In the genomic region with DNA sequence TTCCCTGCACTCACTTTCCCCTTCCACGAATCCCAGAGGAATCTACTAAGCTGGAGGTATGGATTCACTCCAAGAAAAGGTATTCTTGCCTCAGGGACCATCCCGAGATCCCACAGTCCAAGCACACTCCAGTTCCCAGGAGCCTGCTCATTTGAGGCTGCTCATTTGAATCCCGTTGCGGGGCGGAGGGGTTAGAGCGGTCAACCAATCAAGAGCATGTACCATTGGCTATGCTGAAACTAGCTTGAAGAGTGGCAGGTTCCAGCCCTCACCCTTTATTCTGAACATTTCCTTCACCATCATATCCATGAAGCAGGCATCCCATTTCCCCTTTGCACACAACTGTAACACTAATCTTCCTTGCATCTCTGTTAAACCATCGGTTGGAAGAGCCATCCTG, we compare ENCODE assay signal across 17 mouse cellular contexts.
A peak's percentile ranks its signal among the peaks of the same experiment; 100 is the strongest.
DNase-seq lines count a peak whose midpoint lies in the region; ATAC-seq and TF ChIP-seq lines count a peak whose summit lies in the region.
"Had no signal": no experiment of that assay in that cellular context is flagged by ENCODE, and none has a peak within 500 bp of the region (broad histone marks: within the 10 kb centered on the region; RNA-seq: fewer than 3 reads in every experiment).

No protein-coding gene starts in this region.

- H3K4me3 ChIP-seq in kidney, embryonic 15.5 days (replicated peaks), result no peak overlapping the region
- H3K4me3 ChIP-seq in testis, adult 2 months (ENCODE audit: control insufficient read depth, low read depth, low read length), result peak overlapping the region; percentile 80
- no peak overlapping the region for H3K4me3 ChIP-seq in midbrain, embryonic 12.5 days
- H3K4me3 ChIP-seq: embryonic facial prominence, embryonic 15.5 days; heart, embryonic 15.5 days; limb, embryonic 13.5 days; liver, embryonic 13.5 days had no signal

- no peak for TF ChIP-seq POLR2A in testis, adult 2 months (IDR thresholded peaks at IDR 0.05; ENCODE audit: control insufficient read depth, low read depth, low read length)

- peak overlapping the region; percentile 22; the same call in 1 of the 2 replicates for H3K4me2 ChIP-seq in kidney, embryonic 15.5 days
- peak overlapping the region; percentile 15; the same call in 1 of the 2 replicates for H3K4me2 ChIP-seq in midbrain, embryonic 12.5 days (replicated peaks)
- H3K4me2 ChIP-seq: embryonic facial prominence, embryonic 15.5 days; heart, embryonic 15.5 days; limb, embryonic 13.5 days; liver, embryonic 13.5 days; lung, embryonic 14.5 days had no signal

- DNase-seq in kidney, postnatal 14 days, result no peak
- no peak for DNase-seq in testis, postnatal 10 days (ENCODE audit: low spot score)
- no peak for DNase-seq in kidney, adult 8-10 months
- DNase-seq: cerebellum, adult 9-10 months; gastrocnemius, postnatal 36 days; kidney, adult 9 months; liver, embryonic 13.5 days; lung, embryonic 14.5 days; lung, postnatal 36 days had no signal

- H3K27me3 ChIP-seq in kidney, embryonic 15.5 days, result peaks cover 72% of the 10 kb centered on the region
- no peaks in the 10 kb centered on the region for H3K27me3 ChIP-seq in testis, adult 2 months (ENCODE audit: control insufficient read depth, insufficient read depth, low read length)
- no peaks in the 10 kb centered on the region for H3K27me3 ChIP-seq in midbrain, embryonic 12.5 days
- H3K27me3 ChIP-seq: embryonic facial prominence, embryonic 15.5 days; heart, embryonic 15.5 days; liver, embryonic 13.5 days had no signal

- H3K9ac ChIP-seq in kidney, embryonic 15.5 days, result no peak overlapping the region
- H3K9ac ChIP-seq in midbrain, embryonic 12.5 days (replicated peaks), result no peak overlapping the region
- H3K9ac ChIP-seq: embryonic facial prominence, embryonic 15.5 days; heart, embryonic 15.5 days; limb, embryonic 13.5 days; liver, embryonic 13.5 days; lung, embryonic 14.5 days had no signal

- 55% methylated on average over 7 of the region's 7 CpGs for WGBS in kidney, embryonic 15.5 days
- 61% methylated on average over 7 of the region's 7 CpGs for WGBS in midbrain, embryonic 12.5 days

- H3K9me3 ChIP-seq in kidney, embryonic 15.5 days (replicated peaks), result no peaks in the 10 kb centered on the region
- H3K9me3 ChIP-seq in midbrain, embryonic 12.5 days, result no peaks in the 10 kb centered on the region
- H3K9me3 ChIP-seq: embryonic facial prominence, embryonic 15.5 days; heart, embryonic 15.5 days; limb, embryonic 13.5 days; liver, embryonic 13.5 days had no signal

- TF ChIP-seq CTCF in testis, adult 2 months (IDR thresholded peaks at IDR 0.05; ENCODE audit: control insufficient read depth, insufficient read depth, insufficient replicate concordance, low read depth, low read length), result no peak

- H3K4me1 ChIP-seq in kidney, embryonic 15.5 days, result peaks cover 29% of the 10 kb centered on the region
- H3K4me1 ChIP-seq in testis, adult 2 months (ENCODE audit: control insufficient read depth, insufficient read depth, low read length), result no peaks in the 10 kb centered on the region; the same call in 1 of the 2 replicates
- peaks cover 20% of the 10 kb centered on the region for H3K4me1 ChIP-seq in midbrain, embryonic 12.5 days

- no peaks in the 10 kb centered on the region for H3K36me3 ChIP-seq in kidney, embryonic 15.5 days
- no peaks in the 10 kb centered on the region for H3K36me3 ChIP-seq in testis, adult 2 months (ENCODE audit: control insufficient read depth, insufficient read depth, low read length)
- H3K36me3 ChIP-seq in midbrain, embryonic 12.5 days, result no peaks in the 10 kb centered on the region
- H3K36me3 ChIP-seq: embryonic facial prominence, embryonic 15.5 days; heart, embryonic 15.5 days; limb, embryonic 13.5 days; liver, embryonic 13.5 days had no signal

- no peak overlapping the region for H3K27ac ChIP-seq in kidney, embryonic 15.5 days
- no peak overlapping the region for H3K27ac ChIP-seq in testis, adult 2 months (ENCODE audit: control insufficient read depth, insufficient read depth, low read depth, low read length)
- 0 out of 2 replicates have a peak overlapping the region, but pooled peaks have one; percentile 35 for H3K27ac ChIP-seq in midbrain, embryonic 12.5 days (replicated peaks)
- H3K27ac ChIP-seq: embryonic facial prominence, embryonic 15.5 days; heart, embryonic 15.5 days; limb, embryonic 13.5 days; liver, embryonic 13.5 days had no signal

- ATAC-seq in kidney, embryonic 15.5 days (replicated peaks; ENCODE audit: low FRiP score), result no peak
- ATAC-seq in midbrain, embryonic 12.5 days (ENCODE audit: low FRiP score, low read depth), result no peak
- no peak for ATAC-seq in megakaryocyte-erythroid progenitor cell, adult 5-6 weeks (replicated peaks; ENCODE audit: low FRiP score, low TSS enrichment, poor library complexity, severe bottlenecking)
- ATAC-seq: forebrain, embryonic 16.5 days had no signal
